Mouse (Mus musculus) adrenal gland, postnatal 25 days (tissue): Measurements from ENCODE around the gene Grin2d. TPM values are rescaled to one million over a fixed set of nuclear protein-coding genes. Genes with fewer than 3 reads are reported as not detected.

Experiments used
- DNase-seq: peaks from one replicate; pipeline ENCODE4 v3.0.0; 2021; ENCODE audit warnings: mixed read lengths
- total RNA-seq: library from RNA; stranded (reverse); gene quantifications from 2 replicates; pipeline ENCODE4 v1.2.3, GENCODE M21; 2021

The Grin2d gene
- total RNA-seq, 1 experiment from 2014 or later = 1.2 TPM

DNA sequence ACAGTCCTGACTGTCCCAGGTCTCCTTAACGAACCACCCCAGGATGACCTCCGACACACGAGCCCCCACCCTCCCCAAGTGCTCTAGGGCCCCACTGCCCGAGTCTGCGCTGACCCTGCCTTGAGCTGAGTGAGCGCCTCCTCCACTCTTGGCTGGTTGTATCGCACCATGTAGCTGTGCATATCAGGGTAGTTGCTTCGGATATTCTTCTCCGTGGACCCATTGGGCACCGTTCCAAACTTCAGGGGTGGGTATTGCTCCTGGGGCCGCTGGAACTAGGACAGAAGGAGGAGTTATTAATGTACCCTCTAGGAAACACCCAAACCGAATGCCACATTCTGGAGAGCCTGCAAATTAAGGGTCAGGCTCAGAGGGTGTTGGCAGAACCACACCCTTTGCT is 25.1 kb downstream of the Grin2d start:
- no peak for DNase-seq

DNA sequence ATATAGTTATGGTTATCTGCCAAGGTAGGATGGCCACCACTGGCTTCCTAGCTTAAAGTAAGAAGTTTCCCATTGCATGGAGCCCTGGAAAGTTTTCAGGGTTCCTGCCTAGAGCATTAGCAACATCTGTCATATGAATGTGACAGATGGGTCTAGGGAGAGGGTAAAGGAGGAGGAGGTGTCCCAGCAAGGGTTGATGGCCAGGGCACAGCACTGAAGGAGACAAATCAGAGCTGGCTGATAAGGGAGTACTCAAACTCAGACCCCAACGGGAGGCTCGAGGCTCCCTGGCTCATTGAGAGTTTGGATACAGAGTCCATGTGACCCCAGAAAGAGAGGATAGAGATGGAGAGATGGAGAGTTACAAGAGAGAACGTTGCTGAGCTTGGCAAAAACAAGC is 27.5 kb downstream of the Grin2d start:
- no peak for DNase-seq

DNA sequence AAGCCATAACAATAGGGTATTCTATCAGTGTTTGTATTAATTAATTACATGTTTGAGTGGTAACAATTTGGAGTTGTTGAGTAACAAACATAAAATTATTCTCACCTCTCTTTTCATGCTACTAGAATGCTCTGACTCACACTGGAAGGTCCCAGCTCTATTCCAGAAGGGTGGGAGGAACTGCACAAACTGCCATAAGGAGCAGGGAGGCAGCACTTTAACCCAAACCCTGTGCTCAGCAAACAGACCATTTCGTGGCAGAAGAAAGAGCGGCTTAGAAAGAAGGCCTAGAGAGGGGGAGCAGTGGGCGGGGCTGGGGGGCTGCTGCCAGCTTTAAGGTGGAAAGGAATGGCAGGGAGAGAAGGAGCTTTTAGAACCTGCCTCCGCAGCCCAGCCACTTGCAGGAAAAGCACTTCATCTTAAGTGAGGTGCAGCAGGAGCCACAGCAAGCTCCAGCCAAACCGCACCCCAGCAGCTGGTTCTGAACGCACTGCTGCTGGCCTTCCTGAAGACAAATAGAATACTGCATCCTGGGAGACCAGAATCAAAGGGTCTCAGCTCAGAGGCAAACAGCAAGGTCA is 29.6 kb downstream of the Grin2d start:
- DNase-seq = no peak

DNA sequence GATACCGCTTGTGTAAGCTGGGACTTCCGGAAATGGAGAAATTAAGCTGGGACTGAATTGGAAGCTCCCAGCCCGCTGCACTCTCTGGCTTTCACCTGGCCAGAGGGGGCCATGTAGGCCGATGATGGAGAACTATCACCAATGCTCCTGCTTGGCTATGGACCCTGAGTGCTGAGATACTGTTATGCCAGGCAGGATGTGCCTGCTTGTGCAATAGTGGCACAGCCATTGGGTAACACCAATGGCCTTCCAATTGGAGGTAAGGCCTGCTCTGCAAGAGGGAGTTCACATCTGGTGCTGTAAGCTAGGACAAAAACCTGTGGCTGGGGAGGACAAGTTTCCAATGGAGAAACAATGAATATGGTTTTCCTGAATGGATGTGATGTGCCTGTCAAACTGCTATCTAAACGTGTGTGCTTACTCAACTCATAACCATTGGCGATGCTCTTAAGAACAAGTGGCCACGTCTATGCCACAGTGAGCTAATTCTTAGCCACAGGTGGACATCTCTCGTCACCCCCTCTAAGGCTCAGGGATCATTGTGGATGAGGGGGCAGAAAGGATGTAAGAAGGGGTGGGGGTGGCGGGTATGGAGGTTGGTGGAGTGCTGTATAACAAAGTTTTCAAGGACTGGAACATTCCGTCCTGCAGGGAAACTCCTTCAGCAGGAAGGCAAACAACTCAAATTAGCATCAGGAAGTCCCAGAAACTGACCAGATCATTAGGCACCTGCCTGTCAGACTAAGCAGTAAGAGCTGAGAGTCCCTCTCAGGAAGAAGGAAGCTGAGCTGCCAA is 35.0 kb downstream of the Grin2d start:
- no peak for DNase-seq

DNA sequence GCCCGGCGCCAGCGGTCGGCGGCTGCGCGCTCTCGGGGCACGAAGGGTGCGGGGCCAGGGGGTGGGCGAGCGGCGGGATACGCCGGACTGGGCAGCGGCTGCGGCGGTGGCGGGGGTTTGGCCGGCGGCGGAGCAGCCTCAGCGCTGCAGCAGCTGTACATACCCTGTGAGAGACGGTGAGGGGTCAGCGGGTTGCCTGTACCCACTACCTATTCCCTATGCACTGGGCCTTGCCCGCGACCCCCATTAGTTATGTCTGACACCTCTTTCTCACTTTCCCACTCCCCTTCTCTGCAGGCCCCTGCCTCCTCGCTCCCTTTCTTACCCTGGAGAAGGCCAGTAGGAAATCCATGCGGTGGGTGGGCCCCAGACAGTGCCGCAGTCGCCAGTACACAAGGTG is 44.3 kb downstream of the Grin2d start:
- no peak for DNase-seq

DNA sequence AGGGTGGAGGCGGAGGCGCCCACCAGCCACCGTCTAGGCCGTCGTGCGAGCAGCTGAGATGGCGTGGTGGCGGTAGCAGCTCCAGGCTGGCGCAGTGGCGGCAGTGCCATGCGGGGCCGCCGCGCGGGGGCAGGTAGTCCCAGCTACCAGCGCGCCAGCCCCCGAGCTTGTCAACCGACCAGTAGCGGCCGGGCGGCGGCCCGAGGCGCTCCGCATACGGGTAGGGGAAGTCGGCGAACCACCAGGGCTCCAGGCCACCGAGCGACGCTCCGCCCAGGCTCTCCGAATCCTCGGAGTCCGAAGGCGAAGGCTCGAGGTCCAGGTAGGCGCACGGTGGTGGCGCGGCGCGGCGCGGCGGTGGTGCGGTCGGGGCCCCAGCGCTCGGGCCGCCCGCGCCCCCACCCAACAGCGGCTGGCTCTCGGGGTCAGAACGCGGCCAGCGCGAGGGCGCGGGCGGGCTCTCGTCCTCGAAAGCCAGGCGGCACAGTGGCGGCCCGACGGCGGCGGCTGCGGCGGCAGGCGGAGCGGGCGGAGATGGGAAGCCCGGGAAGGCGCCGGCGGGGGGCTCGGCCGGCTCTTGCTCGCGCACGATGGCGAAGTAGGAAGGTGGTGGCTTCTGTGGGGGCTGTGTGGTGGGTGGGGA is 44.9 kb downstream of the Grin2d start:
- DNase-seq = no peak

DNA sequence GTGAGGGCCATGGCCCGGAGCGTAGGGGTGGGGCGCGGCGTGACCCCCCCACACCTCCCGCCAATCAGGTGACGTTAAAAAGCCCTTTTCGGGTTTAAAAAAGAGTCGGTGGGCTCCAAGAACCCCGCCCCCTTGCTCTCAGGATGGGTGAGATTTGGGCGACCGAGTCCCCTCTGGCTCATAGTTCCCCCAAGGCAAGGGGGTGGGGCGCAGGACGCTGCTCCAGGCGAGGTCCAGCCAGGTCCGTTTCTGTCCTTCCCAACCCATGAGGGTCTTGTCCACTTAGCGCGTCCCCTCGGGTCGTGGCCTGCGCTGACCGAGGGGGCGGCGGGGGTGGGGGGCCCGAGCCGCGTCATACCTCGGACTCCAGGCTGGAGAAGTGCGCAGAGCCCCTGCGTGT is 45.8 kb downstream of the Grin2d start:
- no peak for DNase-seq

DNA sequence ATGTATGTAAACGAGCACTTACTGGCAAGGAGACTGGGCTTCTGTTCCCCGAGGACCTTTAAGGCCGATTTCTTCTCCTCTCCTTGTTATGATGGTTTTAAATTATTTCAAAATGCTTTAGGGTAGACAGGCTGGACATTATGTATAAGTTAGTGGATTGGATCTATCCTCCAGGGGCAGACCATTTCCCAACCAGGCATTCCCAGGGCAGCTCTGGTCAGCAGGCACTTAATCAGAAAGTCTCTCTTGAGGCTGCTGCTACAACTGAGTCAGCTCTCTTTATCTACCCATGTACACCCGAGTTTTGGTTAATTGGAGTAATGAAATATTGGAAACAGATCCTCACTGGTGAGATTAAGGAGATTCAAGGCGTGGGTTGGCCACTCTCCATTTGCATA is 47.1 kb downstream of the Grin2d start:
- DNase-seq = no peak

DNA sequence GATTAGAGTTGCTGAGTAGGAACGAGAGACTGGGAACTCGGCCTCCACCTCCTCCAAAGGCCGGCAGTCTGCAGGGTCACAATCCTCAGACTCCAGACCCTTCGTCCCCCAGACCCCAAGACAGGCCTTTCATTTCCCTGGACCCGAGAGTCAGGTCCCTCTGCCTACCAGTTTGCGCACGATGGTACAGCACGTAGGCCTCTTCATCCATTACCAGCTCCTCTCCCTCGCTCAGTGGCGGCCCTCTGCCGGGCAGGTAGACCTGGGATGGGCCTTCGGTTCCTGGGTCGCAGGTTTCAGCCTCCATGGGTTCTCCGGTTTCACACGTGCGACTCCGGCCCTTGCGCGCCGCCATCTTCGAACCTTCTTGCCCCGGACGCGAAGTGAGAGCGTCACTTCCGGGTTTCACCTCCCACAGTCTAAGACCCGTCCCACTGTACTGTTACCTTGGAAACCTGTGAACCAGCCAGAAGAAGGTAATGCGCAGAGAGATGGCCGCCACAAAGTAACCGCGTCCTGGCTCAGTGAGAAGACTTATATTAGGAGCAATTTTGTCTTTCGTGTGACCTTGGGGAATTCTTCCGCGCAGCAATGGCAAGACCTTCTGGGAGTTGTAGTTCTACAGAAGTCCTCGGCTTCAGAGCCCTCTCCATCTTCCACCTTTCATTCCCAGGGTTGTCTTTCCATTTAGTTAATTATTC is 47.6 kb downstream of the Grin2d start, which contains the start of gene Grwd1:
TSS of gene Grwd1 (minus strand) at position 518 of the 701 bp plus-strand sequence.
- DNase-seq = peak; percentile 81

DNA sequence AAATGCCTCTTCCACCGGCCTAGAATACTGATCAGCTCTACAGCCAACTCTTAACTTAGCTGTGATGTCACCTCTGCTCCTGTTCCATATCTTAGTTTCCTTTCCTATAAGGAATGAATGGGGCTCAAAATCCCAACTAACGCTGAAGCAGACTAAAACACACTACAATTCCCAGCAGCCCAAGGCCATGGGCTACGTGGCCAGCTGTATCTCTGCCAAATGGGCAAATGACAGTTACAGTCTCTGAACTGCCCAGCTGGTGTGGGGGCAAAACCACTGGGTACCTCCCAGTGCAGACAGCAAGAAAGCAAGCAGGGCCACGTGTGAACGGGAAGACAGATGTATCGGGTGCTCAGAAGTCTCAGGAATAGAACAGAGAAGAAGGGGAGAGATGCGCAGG is 51.5 kb downstream of the Grin2d start:
- DNase-seq = no peak

DNA sequence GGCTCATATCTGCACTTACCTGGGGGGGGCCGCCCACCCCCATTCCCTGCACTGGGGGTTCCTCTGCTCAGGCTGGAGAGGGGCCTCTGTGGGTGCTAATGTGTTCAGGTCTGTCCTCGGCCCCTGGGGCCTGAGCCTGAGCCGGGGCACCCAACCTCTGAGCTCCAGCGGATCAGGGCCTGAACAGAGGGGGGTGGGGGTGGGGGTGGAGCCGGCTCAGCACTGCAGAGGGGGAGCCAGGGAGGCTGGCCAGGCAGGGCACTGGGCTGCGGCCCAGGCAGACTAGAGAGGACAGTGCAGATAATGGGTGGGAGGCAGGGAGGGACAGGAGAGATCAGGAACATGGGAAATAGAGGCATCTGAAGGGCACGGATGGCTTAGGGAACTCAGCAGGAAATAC is 53.6 kb downstream of the Grin2d start, which contains the start of gene Kcnj14:
TSS of gene Kcnj14 (minus strand) at position 185 of the 400 bp plus-strand sequence.
- DNase-seq = no peak

DNA sequence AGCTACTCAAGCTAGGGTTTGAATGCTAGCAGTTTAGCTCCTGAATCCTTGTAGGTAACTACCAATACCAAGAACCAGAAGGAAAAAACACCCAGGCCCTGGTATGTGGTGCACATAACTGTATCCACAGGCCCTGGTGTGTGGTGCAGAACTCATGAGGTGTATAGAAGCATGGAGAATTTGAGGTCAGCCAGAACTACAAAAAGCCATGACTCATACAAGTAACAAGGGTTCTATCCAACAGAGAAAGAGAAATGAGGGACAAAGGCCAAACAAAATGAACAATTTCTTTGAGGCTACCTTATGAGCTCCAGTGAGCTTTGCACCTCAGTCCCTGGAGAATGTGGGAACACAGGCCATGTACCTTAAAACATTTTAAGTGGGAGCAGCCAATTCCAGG is 57.3 kb downstream of the Grin2d start:
- no peak for DNase-seq

DNA sequence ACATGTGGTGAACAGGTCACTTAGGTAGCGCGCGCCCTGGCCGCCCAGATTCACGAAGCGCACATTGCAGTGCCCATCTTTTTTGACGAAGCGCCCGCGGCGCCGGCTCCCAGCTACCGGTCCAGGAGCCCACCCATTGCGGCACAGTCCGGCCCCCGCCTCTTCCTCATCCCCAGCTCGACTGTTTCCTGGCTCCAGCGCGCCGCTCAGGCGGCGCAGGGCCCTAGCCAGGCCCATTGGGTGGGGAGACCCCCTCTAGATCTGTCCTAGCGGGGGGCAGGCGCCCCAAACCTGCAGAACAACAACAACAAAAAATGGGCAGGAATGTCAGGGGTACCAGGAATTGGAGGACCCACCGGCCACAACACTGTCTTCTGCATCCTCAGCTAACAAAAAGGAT is 58.3 kb downstream of the Grin2d start:
- no peak for DNase-seq

DNA sequence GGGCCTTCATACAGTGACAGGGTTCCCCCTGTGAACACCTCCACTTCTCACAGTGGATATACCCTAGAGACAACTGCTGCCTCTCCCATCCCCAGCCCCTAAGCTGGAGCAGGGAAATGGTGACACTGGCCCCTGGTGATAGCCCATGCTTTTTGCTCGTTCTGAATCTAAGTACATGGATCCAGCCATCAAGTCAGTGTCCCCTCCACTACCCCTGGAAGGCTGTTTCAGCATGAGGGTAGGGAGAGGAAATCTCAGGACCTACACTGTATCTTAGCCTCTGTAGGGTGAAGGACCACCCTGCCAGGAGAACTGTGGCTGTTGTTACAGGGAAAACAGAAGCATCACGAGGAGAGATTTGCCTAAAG is 62.2 kb downstream of the Grin2d start:
- DNase-seq = no peak

DNA sequence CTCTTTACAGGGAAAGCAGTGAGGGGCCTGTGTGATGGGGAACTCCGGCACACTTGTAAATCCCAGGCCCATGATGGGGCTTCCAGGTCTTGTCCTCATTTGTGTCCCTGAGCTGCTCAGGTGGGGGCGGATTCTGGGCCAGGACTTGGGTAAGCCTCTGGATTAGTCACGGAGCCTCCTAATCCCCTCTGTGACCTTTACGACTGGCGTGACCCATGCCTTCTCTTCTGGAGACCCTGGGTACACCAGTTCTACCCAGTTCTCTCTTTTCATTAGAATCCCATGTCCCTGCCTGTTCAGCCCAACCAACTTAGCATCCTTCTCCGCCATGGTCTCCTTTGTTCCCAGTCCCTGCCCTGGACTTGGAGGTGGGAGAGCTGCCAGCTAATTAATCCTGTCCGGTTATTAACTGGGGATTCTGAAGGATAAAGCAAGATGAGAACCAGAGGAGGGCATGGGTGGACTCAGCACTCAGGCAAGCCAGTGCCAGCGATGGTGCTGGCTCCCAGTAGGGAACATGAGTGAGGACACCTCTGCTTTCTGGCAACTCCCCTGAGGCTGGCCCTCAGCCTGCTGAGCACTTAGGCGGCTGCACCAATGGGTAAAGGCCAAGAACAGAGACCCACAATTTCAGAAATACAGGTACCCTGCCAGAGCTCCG is 62.7 kb downstream of the Grin2d start:
- DNase-seq = no peak

DNA sequence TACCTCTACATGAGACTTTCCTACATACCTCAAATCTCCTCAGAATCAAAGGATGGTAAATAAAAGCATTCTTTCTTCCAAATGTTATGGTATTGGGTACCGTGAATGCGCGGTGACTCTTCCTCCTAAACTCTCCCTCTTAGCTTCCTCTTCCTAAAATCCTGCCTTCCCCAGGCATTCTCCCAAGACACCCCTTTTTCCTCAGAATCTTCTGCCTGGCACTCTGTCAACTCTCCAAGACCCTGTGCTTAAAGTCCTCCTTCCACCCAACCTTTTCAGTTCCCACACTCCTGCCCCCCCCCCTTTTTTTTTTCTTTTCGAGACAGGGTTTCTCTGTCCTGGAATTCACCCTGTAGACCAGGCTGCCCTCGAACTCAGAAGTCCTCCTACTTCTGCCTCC is 63.3 kb downstream of the Grin2d start:
- DNase-seq = no peak

DNA sequence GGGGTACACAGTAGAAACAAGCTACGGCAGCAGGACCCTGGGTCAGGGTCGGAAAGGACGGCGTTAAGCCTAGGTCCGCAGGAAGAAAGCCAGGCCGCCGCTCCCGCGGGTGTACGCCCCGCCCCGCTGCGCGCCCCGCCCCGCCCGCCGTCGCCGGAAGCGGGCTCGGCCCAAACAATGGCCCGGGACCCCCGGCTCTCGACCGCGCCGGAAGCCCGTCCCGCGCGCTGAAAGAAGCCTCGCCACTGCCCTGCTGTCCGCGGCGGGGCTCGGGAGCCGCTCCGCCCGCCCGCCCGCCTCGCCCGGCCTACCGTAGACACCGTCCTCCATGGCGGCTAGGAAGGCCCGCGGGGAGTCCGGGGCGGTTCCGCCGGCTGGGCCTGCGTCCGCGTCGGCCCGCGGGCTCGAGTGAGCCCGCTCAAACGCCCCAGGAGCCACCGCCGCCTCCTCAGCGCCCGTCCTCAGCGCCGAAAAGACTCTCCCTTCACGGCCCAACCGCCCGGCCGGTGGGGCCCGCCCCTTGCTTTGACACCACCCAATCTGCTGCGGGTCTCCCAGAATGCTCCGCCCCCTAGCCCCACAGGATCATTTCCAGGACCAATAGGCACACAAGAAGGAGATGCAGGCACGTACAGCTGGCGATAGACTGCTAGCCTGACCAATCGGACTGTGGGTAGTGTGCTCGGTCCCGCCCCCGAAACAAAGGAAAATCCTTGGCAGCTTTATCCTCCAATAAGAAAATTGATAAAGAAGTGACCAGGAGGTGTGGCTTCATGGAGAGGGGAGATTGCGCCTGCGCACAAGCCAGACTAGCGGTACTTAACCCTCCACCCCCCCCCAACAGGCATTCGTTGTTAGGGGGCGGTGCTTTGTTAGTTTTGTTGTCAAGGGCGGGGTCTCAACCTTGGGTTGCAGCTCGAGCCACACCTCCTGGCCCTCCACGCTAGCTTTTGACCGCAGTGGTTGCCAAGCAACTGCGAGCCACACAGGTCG is 64.1 kb downstream of the Grin2d start, which contains the start of gene Cyth2:
TSS of gene Cyth2 (minus strand) at position 795 of the 993 bp plus-strand sequence.
- peak; percentile 98 for DNase-seq

DNA sequence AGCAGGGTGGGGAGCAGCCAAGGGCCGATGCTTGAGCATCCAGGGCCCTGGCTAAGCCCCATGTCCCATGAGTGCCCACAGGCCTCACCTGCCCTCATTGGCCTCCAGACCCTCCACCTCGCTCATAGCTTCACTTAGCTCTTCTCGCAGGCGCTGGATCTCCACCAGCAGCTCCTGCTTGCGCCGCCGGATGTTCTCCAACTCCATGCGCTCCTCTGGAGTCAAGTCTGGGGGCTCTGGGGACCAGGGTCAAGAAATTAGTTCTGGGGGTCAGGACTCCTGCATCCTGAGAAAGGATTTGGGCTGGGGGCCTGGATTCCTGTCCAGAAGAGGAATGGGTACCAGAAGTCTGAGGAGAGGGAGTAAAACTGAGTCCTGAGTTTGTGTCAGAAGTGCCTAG is 65.3 kb downstream of the Grin2d start:
- DNase-seq = no peak

DNA sequence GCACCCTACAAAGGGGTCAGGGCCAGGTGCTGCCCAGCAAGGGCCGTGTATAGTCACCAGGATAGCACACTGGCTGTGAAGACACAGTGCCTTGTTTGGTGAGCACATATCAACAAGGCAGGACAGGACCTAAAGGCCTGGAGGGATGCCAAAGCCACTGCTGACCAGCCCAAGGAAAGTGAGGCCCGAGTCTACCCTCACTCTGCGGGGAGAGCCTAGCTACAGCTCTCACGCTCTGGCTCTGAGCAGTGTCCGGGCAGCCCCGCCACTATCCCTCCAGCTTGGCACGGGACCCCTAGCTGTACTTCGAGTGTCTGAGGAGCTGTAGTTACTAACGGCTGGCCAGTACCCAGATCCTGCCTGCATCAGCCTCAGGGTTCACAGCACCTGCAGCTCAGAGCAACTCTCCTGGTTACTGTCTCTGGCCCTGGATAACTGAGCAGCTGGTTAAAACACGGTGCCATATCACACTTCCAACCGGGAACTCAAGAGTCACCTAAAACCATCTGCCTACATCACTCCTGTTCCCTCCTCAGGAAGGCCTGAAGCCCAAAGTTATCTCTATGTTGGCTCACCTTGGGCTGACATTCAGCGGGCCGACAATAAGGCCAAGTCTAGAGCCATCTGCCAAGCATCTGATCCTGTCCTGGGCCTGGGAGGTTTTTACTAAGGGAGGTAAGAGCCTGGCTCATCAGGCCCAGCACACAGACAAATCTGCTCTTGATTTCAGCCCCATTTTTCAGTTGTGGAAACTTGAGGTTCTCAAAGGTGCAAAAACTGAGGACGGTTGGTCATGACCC is 68.7 kb downstream of the Grin2d start:
- no peak for DNase-seq

DNA sequence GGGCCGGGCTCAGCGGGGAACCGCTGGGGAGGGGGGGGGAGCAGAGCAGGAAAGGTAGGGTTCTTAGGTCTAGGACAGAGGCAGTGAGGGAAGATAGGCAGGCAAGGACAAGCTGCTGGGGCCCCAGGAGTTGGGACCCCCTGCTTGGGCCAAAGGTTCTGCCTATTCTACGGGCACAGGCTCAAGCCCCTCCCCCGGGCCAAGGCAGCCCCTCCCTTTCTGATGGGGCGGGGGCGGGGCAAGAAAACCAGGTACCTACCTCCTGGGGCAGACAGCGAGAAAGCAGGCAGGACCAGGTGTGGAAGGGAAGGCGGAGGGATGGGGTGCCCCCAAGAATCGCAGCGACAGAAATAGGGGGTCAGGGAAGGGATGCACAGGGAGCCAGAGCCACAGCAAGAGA is 69.7 kb downstream of the Grin2d start:
- DNase-seq = no peak
